Mouse (Mus musculus): ENCODE data around the gene Gpr171.

DNA sequence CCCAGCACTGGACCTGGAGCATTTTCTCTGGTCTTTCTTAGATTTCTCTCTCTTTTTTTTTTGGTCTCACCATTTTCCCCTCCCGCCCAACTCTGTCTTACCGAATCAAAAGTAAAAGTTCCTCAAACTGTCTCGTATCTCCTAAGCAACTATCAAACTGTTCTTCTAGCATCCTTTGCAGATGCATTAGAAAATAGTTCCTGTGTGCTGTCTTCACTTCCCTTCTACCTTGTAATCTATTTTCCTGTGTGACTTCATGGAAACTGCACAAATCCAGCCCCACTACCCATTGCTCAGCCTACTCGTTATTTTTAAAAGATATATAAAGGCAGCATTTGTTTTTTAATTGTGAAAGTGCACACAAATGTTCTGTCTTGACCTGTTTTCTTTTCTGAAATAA, 30.3 kb upstream of the Gpr171 start:
- TF ChIP-seq POLR2A (IDR thresholded peaks at IDR 0.05; ENCODE audit: low read depth, low read length): no peak
- TF ChIP-seq CTCF (conservative IDR thresholded peaks at IDR 0.05 in 1 of 2, IDR thresholded peaks at IDR 0.05 in 1 of 2; ENCODE audit: low read depth in 2 of 2, low read length in 2 of 2): no peak
